Mouse (Mus musculus) lung, postnatal 25 days (tissue): ENCODE measurements at regions not wholly inside any gene's neighbourhood (a gene's known extent, or its start where the extent isn't known, plus 50 kb on each side); places are given as distances from the start of the nearest gene placed in this dataset.
"Not testable (repeated sequence)": the region's sequence is repeated elsewhere in the genome, so short reads cannot be mapped to it uniquely, and the experiment has no call there.

Experiments used
- DNase-seq: peaks from one replicate; pipeline ENCODE4 v3.0.0; 2022; ENCODE audit warnings: low spot score

DNA sequence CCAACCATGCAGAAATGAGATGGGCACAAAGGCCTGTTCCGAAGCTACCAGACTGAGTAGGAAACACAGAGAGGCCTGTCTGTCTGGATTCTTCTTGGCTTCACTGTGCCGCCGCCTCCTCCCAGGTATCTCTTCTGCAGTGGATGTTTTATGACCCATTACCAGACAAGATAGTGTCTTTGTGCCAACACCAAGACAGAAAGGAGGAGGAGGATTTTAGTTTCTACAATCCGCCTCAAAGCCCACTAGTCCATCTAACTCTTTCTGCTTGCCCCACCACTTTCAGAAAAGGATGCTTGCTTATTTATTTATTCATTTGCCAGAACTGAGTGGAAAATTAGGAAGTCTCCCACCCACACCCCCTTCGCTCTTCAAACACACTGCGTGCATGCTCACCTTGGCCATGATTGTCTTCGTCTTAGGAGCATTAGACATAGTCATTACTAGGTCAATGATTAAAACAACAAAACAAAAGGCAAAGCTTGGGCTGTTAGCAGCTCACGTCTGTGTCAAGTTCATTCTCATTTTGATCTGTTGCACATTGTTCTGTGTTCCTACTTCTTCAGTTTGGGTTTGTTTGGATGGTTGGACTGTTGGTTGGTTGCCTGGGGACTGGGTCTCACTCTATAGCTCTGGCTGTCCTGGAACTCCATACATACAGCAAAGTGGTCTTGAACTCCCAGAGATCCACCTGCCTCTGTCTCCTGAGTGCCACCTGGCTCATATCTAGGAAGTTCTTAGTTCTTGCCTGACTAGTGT, 61.7 kb upstream of the Cpm start:
- no peak for DNase-seq

DNA sequence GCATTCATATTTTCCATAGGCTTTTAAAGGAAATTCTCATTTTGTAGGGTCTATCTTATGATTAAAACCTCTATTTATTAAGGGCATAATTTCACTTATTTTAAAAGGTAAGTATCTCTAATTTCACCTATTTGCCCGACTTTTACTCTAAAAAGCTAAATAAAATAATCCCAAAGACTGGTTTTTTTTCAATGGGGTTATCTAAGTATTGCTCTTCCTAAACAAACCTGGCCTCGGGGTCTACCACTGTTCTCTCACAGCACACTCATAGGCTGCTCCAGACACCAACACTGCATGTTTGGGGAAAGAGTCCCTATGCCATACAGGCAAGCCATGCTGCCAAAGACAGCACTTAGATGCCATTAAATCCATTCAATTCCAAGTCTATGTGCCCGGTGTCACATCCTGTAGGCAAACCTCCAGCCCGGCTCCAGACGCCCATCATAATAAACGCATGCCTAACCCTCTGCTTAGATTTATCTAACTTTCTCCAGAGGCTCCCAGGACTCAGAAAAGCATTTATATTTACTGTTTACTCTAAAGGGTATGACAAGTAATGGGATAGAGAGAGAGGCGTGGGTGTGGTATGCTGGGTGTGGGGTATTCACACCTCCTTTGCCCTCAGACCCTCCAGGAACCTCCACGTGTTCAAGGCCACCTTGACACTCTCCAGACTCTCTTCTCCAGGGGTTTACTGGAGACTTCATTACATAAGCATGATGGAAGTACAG, 62.5 kb upstream of the Cpm start:
- no peak for DNase-seq

DNA sequence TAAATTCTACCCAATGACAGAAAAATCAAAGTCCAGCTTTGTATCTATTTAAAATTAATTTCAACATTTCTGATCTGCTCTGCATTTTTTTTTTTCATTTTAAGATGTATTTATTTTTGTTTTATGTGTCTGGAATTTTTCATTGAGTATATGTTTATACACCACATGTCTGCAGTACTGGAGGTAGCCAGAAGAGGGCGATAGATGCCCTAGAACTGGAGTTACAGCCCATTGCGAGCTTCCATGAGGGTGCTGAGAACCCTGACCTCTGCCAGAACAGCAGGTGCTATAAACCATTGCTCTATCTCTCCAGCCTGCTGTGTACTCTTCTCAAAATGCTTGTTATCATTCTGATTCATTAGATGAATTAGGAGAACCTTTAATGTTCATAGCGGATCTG, 63.1 kb upstream of the Cpm start:
- DNase-seq, result no peak

DNA sequence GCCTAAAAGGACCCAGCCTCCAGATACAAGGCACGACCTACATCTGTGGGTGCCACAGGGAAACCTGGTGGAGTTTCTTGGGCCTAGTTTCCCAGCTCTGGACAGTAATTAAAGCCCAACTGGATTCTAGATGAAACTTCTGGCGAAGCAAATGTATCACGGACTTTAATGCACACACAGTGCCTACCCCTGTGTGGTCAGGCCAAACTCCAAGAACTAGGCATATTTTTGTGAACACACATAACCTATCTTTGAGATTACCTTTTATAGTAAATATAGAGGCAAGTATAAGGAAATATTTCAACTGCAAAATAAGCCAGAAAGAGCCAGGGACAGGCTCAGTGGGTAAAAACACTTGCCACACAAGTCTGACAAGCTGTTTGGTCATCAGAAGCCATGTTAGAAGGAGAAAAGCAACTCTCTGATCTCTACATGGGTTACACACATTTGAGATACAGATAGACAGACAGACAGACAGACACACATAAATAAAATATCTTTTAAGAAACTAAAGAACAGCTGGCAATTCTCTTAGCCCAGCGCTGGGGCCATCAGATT, 63.7 kb upstream of the Cpm start:
- DNase-seq, result no peak

DNA sequence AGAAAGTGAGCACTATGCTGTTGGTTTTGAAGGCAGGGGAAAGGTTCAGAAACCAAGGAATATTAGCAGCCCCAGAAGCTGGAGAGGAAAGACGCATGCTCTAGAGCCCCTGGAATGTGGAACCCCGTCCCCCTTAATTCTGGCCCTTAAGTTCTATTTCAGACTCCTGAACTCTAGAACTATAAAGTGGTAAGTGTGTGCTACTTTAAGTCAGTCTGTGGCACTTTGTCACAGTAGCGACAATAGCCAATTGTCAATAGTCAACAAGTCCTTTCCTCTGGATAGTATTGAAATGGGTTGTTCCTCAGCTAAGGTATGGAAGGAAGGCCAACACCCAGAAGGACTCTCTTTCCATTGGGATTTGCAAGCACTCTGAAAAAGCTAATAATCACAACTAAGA, 64.2 kb upstream of the Cpm start:
- DNase-seq, result no peak

DNA sequence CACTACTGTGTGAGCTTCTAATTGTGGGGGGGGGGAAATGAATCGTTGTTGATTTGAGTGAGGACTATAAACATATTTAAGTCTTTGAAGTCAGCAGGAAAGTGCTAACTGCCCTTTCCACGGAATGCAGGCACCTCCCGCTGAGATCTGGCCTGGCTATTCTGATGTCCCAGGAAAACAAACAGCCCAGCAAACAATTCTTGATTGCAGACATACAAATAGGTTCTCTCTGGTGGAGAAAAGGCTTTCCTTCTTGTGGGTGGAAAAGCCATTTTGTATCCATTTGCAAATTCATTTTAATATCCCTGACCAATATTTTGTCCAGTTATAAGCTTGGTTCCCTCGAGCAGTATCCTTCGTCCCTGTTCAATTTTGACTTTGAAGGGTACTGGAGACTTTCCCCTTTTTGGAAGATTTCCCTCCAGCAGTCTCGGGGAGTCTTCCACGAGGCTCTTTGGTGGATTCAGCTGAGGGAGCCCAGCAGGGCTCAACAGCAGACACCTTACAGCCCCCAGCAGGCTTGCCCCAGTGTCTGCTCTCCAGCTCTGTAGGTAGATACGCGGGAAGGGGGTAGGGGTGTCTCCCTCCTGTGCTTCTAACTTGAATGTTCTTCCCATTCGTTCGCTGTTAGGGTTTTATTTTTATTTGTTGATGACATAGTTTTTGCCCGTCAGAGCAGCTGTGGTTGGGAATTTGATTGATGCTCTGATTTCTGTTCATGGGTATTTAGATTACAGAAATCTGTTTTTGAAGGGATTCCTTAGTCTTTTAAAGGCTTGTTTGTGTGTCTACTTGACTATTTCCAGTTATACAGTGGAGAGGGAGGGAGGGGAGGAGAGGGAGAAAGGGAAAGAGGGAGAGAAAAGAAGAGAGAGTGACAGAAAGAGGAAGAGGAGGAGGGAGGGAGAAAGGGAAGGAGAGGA, 64.9 kb upstream of the Cpm start:
- DNase-seq, result no peak

DNA sequence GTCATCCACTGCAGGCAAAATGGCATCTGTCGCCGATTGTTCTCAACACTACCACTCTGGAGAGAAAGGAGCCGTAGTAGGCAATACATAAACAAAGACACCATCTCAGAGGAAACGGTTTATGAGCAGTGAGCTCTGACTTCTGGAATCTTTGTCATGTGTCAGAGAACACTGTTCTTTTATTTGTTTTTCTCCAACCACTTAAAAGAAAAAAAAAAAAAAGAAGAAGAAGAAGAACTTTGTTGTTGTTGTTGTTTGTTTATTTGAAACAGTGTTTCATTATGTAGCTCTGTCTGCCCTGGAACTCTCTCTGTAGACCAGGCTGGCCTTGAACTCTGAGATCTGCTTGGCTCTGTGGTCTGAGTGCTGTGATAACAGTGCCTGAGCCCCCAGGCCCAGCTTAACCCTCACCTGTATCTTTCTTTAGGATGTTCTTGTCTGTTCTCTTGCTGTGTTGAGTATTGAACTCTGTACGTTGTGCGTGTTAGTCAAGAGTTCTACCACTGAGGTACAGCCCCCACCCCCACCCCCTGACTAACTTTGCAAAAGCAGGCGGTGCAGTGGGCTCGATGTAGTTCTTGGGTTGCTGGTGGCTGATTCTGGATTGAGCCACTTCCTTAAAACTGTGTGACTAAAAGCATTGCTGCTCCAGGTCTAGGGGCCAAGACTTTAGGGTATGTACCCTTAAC, 65.7 kb upstream of the Cpm start:
- DNase-seq, result no peak

DNA sequence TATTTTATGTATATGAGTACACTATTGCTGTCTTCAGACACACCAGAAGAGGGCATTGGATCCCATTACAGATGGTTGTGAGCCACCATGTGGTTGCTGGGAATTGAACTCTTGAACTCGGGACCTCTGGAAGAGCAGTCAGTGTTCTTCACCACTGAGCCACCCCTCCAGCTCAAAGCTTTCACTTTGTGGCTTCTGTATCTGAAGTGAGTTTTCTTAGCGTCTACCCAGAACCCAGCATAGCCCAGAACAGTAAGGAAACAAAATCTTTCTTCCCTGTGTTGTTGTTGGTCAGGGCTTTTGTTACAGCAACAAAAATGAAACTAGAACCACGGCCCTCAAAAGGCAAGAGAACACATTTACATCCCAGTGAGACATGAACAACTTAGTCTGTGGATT, 66.5 kb upstream of the Cpm start:
- DNase-seq, result not testable (repeated sequence)

DNA sequence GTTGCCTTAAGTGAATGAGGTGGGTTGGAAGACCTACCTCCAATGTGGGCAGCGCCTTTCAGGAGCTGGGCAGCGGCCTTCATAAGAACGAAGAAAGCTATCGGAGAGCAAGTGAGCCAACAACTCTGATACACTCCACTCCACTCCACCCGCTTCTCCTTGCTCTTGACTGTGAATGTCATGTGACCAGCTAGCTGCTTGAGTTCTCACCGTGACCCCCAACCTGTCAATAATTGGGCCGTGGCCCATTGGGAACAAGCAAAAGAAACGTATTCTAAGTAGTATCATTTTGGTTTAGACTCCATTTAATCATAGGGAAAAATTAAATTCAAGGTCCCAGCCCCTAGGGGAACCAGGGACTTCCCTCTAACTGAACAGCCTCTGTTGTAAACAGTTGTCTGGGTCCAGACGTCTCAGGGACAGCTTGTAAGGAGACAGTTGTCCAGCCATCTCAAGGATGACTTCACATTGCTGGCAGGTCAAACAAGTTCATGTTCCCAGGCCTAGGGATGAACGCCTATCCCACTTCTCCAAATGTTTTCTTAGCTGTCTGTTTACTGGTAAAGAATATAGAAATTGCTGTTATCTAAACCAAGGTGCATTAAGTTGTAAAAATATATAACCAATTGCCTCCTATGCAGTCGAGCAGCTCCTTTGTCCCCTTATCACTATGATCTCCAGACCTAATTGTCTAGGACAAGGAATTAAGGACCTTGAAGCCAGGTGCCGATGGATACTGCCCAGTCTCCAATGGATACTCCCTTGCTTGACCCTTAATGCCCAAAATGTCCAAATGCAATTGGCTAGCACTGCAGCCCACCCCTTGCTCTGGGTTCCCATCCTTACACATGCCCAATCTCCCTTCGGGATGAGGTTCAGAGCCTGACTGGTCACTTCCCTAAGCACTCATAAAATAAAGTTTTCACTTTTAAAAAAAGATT, 67.1 kb upstream of the Cpm start:
- DNase-seq, result no peak

DNA sequence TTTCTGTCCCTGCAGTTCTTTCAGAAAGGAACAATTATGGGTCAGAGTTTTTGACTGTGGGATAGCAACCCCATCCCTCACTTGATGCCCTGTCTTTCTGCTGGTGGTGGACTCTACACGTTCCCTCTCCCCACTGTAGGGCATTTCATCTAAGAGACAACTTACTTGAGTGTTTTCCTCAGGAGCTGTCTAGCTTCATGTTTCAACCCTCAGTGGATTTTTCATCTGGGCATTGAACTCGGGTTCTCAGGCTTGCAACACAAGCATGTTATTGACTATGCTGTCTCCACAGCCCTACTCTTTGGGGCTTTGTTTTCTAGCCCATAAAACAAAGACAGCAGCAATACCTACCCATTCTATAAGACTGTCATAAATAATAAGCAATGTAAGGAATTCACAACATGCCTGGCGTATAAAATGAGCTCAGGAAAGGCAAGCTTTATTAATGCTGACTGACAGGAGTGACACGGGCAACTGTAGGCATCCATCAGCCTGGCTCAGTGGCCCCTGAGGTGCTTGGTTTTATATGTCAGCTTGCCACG, 68.0 kb upstream of the Cpm start:
- DNase-seq, result no peak

DNA sequence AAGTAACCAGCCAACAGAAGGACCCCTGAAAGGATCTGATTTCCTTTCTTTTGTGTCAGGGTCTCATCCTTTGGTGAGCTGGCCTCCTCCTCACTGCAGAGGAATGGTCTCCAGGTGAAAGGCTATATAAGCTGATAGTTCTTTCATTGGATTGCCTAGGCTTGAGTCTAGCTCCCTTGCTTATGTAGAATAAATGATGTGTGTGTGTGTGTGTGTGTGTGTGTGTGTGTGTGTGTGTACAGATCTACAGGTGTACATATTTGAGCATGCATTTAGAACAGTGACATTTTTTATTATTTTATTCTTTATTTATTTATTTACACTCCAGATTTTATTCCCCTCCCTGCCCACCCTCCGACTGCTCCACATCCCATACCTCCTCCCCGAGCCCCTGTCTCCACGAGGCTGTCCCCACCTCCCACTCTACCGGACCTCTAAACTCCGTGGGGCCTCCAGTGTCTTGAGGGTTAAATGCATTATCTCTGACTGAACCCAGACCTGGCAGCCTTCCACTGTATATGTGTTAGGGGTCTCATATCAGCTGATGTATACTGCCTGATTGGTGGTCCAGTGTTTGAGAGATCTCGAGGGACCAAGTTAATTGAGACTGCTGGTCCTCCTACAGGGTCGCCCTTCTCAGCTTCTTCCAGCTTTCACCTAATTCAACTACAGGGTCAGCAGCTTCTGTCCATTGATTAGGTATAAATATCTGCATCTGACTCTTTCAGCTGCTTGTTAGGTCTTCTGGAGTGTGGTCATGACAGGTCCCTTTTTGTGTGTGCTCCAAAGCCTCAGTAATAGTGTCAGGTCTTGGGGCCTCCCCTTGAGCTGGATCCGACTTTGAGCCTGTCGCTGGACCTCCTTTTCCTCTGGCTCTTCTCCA, 68.7 kb upstream of the Cpm start:
- DNase-seq, result no peak

DNA sequence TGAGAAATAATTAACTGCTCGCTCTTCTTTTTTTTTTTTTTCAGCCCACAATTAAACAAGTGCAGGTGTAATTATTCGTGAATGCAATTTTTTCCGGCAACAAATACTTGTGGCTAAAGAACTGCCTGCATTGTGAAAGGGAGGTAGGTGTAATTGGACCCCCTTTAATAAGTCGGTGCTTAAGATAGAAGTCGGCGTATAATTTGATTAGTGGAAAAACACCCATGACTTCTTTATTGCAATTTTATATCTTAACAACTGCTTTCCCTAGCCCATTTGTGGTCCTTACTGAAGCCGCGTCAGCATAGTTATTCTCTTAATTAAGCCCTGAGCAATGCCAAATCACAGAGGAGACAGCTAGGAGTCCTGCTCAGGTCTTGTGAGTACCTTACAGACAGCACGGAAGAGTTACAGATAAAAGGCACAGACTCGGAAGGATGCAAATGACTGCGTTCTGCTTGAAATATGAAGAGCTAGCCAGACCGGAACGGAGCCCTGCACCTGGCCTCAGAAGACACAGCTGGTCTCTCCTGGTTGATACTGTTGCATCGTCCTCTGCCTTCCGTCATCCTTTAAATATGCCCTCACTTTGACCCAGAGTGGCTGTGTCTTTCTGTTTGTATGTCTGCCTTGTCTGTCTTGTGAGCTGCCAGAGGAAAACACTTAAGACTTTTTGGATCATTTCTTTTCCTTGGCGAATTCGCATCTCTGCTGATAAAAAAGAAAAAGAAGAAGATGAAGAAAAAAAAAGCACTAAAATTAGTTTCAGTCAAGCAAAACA, 69.5 kb upstream of the Cpm start:
- DNase-seq, result peak; percentile 14

DNA sequence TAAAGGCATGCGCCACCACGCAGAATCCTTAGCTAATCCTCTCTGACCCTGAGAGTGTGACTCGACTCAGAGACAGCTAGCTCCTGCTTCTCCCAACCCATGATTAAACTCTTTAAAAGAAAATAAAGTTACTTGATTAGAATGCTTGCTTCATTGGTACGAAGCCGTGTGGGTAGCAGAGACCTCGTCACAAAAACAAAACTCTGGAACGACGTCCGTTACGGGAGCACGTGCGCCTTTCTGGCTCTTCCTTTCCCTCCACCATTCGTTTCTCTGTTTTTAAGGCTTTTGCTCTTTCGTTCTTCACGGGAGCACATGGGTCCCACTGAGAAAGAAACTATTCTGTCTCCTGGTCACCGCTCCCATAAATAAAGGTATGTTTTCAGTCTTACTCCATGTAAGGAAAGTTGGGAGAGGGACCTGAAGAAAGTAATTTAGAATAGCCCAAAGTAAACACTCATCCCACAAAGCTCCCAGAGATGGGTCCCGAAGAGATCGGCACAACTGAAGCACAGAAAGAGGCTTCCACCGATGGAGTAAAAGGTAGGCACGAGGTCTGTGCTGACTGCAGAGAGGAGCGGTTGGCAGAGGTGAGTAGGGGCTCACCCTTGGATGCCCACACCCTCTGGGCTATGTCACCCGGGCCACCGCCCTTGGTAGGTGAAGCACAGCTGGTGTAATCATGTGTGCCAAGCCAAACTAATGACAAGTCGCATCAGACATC, 70.2 kb upstream of the Cpm start:
- DNase-seq, result no peak

DNA sequence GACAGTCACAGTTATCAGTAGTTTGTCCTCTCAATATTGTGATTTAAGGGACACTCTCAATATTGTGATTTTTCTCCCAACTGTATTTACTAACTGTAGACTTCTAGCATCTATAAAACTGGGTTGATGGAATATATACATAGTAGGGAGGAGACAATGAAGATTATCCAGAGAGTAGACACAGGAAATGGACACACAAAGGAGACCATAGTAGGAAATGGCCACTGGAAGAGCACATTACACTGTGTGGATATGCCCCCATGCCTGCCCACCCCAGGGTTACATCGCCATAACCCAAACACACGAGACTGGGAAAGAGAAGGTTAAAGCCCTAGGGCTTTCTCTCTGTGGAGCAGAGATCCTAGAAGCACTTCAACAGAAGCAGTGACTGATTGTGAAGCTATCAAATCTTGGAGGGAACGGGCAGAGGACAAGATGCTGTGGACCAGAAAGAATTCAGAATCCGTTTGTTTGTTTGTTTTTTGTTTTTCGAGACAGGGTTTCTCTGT, 71.0 kb upstream of the Cpm start:
- DNase-seq, result no peak

DNA sequence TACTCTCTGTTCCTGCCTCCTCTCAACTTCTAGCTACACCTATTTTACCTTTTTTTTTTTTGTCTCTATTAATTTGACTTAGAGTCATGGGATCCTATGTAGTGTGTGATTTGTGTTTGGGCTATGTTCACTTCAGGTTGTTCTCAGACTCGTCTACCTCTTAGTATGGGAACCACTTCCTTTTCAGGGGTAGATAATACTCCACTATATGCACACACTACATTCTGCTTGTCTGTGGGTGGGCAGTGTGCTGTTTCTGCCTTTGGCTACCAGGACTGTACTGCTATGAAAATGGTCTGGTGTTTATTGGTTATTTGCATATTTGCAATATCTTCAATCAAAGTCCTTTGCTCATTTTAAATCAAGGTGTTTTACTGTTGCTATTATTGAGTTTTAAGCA, 71.6 kb upstream of the Cpm start:
- DNase-seq, result no peak

DNA sequence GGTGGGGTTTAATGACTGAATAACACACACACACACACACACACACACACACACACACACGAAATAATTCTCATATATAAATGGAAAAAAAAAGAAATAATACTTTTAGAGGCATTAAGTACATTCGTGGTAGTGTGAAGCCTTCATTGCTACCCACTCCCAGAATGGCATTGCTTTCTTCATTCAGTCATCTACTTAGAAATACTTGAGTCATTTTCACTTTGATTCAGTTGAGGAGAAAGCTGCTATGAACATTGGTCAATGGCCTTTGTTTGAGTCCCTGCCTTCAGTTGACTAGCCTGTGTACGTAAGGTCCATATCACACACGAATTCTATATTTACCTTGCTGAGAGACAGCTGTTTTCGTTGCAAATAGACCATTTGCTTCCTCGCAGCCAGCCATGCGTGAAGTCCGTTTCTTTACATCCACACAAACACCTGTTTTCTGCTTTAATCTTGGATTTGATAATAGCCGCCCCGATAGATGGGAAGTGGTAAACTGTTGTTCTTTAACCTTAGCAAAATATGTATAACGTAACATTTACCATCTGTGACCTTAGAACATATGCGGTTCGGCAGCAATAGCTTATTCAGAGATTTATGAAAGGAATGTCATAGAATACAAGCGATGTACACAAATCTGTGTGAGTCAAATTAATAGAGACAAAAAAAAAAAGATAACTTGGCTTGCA, 72.3 kb upstream of the Cpm start:
- DNase-seq, result no peak
